Mouse (Mus musculus) heart, adult 8-10 months (tissue): ENCODE measurements around the gene Fbxl16. TPM values are rescaled to one million over a fixed set of nuclear protein-coding genes. Genes with fewer than 3 reads are reported as not detected.
A peak's percentile ranks its signal among the peaks of the same experiment; 100 is the strongest.

Experiments used
- DNase-seq: peaks from one replicate; pipeline ENCODE4 v3.0.0; 2022; ENCODE audit warnings: low spot score
- total RNA-seq, 4 experiments: library from RNA; stranded (reverse); gene quantifications; 2 replicates each; pipeline ENCODE4 v1.2.4; 2022

The Fbxl16 gene
- total RNA-seq, 4 experiments from 2014 or later, result 1.2 to 1.9 (median 1.5) TPM

- no peak for DNase-seq
These were observed 19.3 kb downstream of the Fbxl16 start for GRCm38 (mm10) chr17:25828223-25828594.

GRCm38 (mm10) chr17:25828712-25829557 lies 20.1 kb downstream of the Fbxl16 start, which contains the start of gene Jmjd8:
Jmjd8 (plus strand) TSS chr17:25828867.
- peak; percentile 76 for DNase-seq

- DNase-seq, result no peak
These were observed 20.7 kb downstream of the Fbxl16 start for GRCm38 (mm10) chr17:25829558-25830017.

GRCm38 (mm10) chr17:25830200-25830753 lies 21.4 kb downstream of the Fbxl16 start:
- DNase-seq, result no peak

- no peak for DNase-seq
These were observed 22.0 kb downstream of the Fbxl16 start for GRCm38 (mm10) chr17:25830806-25831431.

GRCm38 (mm10) chr17:25831451-25832281 lies 22.8 kb downstream of the Fbxl16 start:
- DNase-seq, result no peak

- DNase-seq, result peak; percentile 99
These were observed 23.8 kb downstream of the Fbxl16 start for GRCm38 (mm10) chr17:25832436-25833290.

GRCm38 (mm10) chr17:25833291-25833663 lies 24.4 kb downstream of the Fbxl16 start, which contains the start of gene Stub1:
Stub1 (minus strand) TSS chr17:25833404.
- DNase-seq, result peak; percentile 92

GRCm38 (mm10) chr17:25833961-25834594 lies 25.2 kb downstream of the Fbxl16 start:
- DNase-seq, result no peak

- no peak for DNase-seq
These were observed 25.8 kb downstream of the Fbxl16 start for GRCm38 (mm10) chr17:25834595-25835222.

GRCm38 (mm10) chr17:25835301-25835700 lies 26.4 kb downstream of the Fbxl16 start:
- no peak for DNase-seq

- DNase-seq, result no peak
These were observed 26.9 kb downstream of the Fbxl16 start for GRCm38 (mm10) chr17:25835816-25836215.

- no peak for DNase-seq
These were observed 27.7 kb downstream of the Fbxl16 start for GRCm38 (mm10) chr17:25836397-25837075.

GRCm38 (mm10) chr17:25837076-25837410 lies 28.2 kb downstream of the Fbxl16 start, which contains the start of gene Rhbdl1:
Rhbdl1 (minus strand) TSS chr17:25837295.
- DNase-seq, result no peak

GRCm38 (mm10) chr17:25837533-25837932 lies 28.6 kb downstream of the Fbxl16 start:
- no peak for DNase-seq

GRCm38 (mm10) chr17:25838904-25839303 lies 30.0 kb downstream of the Fbxl16 start:
- DNase-seq, result no peak

- DNase-seq, result no peak
These were observed 30.8 kb downstream of the Fbxl16 start for GRCm38 (mm10) chr17:25839455-25840235.

- DNase-seq, result no peak
These were observed 31.6 kb downstream of the Fbxl16 start for GRCm38 (mm10) chr17:25840519-25840918.
